Mouse (Mus musculus) limb, embryonic 15.5 days (tissue): ENCODE data around the gene Ap3d1. TPM values are rescaled to one million over a fixed set of nuclear protein-coding genes. Genes with fewer than 3 reads are reported as not detected.

Source experiments
- ATAC-seq: fragments of 200-750 bp; cut with Nextera tagmentation; 2 replicates; pipeline ENCODE4 v1.8.0; 2017; ENCODE audit warnings: low read depth, moderate TSS enrichment; ENCODE audit not compliant: insufficient number of reproducible peaks, low FRiP score, low TSS enrichment
- H3K27ac ChIP-seq: fragments of 300-500 bp; sonication (generic); 2 replicates; pipeline ENCODE4 v1.5.1; 2015; ENCODE audit warnings: moderate library complexity, mild to moderate bottlenecking, inconsistent platforms
- H3K27me3 ChIP-seq: fragments of 300-500 bp; sonication (generic); 2 replicates; pipeline ENCODE4 v1.6.1; 2015; ENCODE audit warnings: inconsistent platforms
- H3K36me3 ChIP-seq: fragments of 300-500 bp; sonication (generic); 2 replicates; pipeline ENCODE4 v1.6.1; 2015; ENCODE audit warnings: inconsistent platforms
- H3K4me1 ChIP-seq: fragments of 300-500 bp; sonication (generic); 2 replicates; pipeline ENCODE4 v1.6.1; 2015; ENCODE audit warnings: inconsistent platforms
- H3K4me2 ChIP-seq: fragments of 300-500 bp; sonication (generic); 2 replicates; pipeline ENCODE4 v1.6.1; 2015; ENCODE audit warnings: mild to moderate bottlenecking, inconsistent platforms
- H3K4me3 ChIP-seq: fragments of 300-500 bp; sonication (generic); 2 replicates; pipeline ENCODE4 v1.5.1; 2015; ENCODE audit warnings: mild to moderate bottlenecking, inconsistent platforms
- H3K9ac ChIP-seq: fragments of 300-500 bp; sonication (generic); 2 replicates; pipeline ENCODE4 v1.6.1; 2015; ENCODE audit warnings: inconsistent platforms
- H3K9me3 ChIP-seq: fragments of 300-500 bp; sonication (generic); 2 replicates; pipeline ENCODE4 v1.6.1; 2016; ENCODE audit warnings: inconsistent platforms
- WGBS: fragments of 180-500 bp; shearing (Covaris S2); methylation state at CpG from one replicate; pipeline ENCODE4 v1.1.7; 2015; 5-methylcytosine and 5-hydroxymethylcytosine counted together
- polyA plus RNA-seq: library from polyadenylated mRNA; unstranded; fragments of >200 nt; fragmentation: Nextera tagmentation; extraction: Ambion mirVana; gene quantifications from 2 replicates; pipeline ENCODE4 v1.2.1, GENCODE M21; 2015

Ap3d1 gene
- polyA plus RNA-seq: 72.3 and 75.0 TPM in 2 replicates

DNA sequence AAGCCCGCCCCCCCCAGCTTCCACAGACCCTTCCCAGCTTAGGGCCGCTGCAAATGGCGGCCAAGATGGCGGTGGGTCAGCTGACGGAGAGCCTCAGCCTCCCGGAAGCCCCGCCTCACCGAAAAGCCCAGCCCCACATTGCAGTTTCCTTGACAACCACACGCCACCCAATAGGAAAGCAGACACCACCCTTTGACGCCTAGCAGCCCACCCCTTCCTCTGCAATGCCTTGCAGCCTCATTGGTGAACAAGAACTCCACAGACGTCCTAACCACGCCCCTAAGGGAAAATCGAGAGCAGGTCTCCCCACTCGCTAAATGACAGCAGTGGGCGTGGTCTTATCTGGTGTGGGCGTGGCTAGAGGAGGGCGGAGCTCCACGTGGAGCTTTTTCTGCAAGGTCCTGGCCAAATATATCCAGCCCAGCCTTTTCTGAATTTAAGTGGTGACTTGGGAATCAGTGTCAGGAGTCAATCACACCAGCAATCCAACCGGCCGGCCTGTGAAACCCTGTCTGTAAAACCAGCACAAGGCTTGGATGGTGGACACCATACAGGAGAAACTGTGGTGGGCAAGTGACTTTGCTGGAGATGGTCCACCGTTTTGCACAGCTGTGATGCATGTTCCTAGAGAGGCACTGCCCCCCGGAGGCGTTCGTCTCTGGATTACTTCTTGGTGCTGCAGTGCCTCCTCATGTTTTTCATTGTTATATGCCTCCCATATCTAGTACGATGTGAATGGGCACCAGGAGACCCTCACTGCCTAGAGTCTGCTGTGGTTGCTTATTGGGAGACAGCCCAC, at the start of gene Ap3d1:
Gene Ap3d1, minus strand, starts transcription at position 85 of the 799 bp plus-strand sequence.
- 3% methylated on average over 25 of the region's 25 CpGs for WGBS
- Histone ChIP-seq H3K4me1 (peaks cover 35% of the 10 kb centered on the region), H3K27ac (peak within 1 kb of the TSS; percentile 90), H3K4me3 (peak within 1 kb of the TSS; percentile 94), H3K27me3 (no peaks in the 10 kb centered on the region), H3K9me3 (no peaks in the 10 kb centered on the region), H3K9ac (peak within 1 kb of the TSS; percentile 93), H3K4me2 (peak within 1 kb of the TSS; percentile 74), H3K36me3 (no peaks in the 10 kb centered on the region; the same call in 1 of the 2 replicates)
- ATAC-seq: peak; percentile 100

- no peak overlapping the region for H3K9ac ChIP-seq
- WGBS: 79% methylated on average over 33 of the region's 33 CpGs
- no peak for ATAC-seq
- H3K4me1 ChIP-seq: peaks cover 15% of the 10 kb centered on the region
- no peaks in the 10 kb centered on the region for H3K9me3 ChIP-seq
- H3K4me2 ChIP-seq: no peak overlapping the region
- H3K36me3 ChIP-seq: peaks cover 97% of the 10 kb centered on the region
- no peak overlapping the region for H3K4me3 ChIP-seq
- H3K27me3 ChIP-seq: no peaks in the 10 kb centered on the region
- peak overlapping the region; percentile 43; the same call in 1 of the 2 replicates for H3K27ac ChIP-seq
These were observed 49.6 kb upstream of the Ap3d1 start for GRCm38 (mm10) chr10:80791476-80792174.

- no peak for ATAC-seq
- 86% methylated on average over 19 of the region's 19 CpGs for WGBS
- no peak overlapping the region for H3K4me2 ChIP-seq
- no peaks in the 10 kb centered on the region for H3K9me3 ChIP-seq
- no peak overlapping the region for H3K9ac ChIP-seq
- H3K4me3 ChIP-seq: no peak overlapping the region
- H3K36me3 ChIP-seq: peaks cover 97% of the 10 kb centered on the region
- H3K27ac ChIP-seq: peak overlapping the region; percentile 43; the same call in 1 of the 2 replicates
- H3K27me3 ChIP-seq: no peaks in the 10 kb centered on the region
- H3K4me1 ChIP-seq: 0 out of 2 replicates have a peak, but pooled peaks cover 8% of the 10 kb centered on the region
These were observed 48.8 kb upstream of the Ap3d1 start for GRCm38 (mm10) chr10:80790761-80791404.

DNA sequence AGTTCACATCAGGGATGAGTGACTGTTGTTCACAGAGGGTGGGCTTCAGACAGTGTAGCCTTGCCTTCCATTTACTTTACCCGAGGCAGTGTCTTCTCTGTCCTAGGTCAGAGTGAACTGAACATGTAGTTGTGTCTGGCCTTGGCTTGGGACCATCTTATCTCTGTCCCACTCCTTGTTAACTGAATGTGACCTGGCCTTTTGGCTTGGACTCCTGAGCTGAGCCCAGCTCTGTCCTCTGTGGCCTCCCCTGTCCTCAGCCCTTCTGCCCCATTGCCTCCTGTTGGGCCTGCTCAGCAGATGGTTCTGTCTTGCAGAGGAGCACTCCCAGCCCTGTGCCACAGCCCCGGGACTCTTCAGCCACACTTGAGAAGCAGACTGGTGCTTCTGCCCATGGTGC, 45.5 kb upstream of the Ap3d1 start:
- Histone ChIP-seq H3K27me3 (no peaks in the 10 kb centered on the region), H3K27ac (no peak overlapping the region), H3K4me2 (no peak overlapping the region), H3K4me1 (0 out of 2 replicates have a peak, but pooled peaks cover 8% of the 10 kb centered on the region), H3K9ac (no peak overlapping the region), H3K9me3 (no peaks in the 10 kb centered on the region), H3K36me3 (peaks cover 98% of the 10 kb centered on the region), H3K4me3 (no peak overlapping the region)
- WGBS: 82% methylated on average over 2 of the region's 2 CpGs
- ATAC-seq: no peak

DNA sequence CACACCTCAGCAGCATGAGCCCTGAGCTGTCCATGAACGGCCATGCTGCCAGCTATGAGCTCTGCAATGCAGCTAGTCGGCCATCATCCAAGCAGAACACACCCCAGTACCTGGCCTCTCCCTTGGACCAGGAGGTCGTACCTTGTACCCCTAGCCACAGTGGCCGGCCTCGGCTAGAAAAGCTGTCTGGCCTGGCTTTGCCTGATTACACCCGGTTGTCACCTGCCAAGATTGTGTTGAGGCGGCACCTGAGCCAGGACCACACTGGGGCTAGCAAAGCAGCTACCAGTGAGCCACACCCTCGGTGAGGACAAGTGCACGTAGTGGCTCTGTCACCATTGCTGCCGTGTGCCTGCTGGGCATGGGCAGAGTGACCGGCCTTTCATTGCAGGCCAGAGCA, 43.9 kb upstream of the Ap3d1 start:
- no peak for ATAC-seq
- no peaks in the 10 kb centered on the region for H3K4me1 ChIP-seq
- H3K4me2 ChIP-seq: no peak overlapping the region
- 92% methylated on average over 11 of the region's 11 CpGs for WGBS
- H3K9ac ChIP-seq: no peak overlapping the region
- peaks cover 98% of the 10 kb centered on the region for H3K36me3 ChIP-seq
- H3K4me3 ChIP-seq: no peak overlapping the region
- no peaks in the 10 kb centered on the region for H3K9me3 ChIP-seq
- no peaks in the 10 kb centered on the region for H3K27me3 ChIP-seq
- no peak overlapping the region for H3K27ac ChIP-seq

GRCm38 (mm10) chr10:80784871-80785270, 42.8 kb upstream of the Ap3d1 start:
- Histone ChIP-seq H3K9ac (no peak overlapping the region), H3K9me3 (no peaks in the 10 kb centered on the region), H3K4me2 (no peak overlapping the region), H3K36me3 (peaks cover 98% of the 10 kb centered on the region), H3K4me1 (no peaks in the 10 kb centered on the region), H3K4me3 (no peak overlapping the region), H3K27me3 (no peaks in the 10 kb centered on the region), H3K27ac (no peak overlapping the region)
- no peak for ATAC-seq
- WGBS: 91% methylated on average over 12 of the region's 12 CpGs

DNA sequence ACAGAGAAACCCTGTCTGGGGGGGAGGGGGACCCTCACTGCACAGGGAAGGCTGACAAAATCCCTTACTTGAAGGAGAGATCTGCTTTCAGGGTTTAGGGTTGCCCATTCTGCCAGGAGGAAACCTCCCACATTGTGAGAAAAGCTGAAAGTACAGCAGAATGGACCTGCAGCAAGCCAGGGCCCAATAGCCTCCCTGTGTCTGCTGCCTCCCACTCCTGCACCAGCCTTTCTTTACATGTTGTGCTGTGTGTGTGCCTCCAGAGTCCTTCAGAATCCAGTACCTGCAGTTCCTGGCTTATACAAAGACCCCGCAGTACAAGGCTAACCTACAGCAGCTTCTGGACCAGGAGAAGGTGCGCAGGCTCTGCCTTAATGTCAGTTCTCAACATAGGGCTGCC, 42.2 kb upstream of the Ap3d1 start:
- Histone ChIP-seq H3K36me3 (peaks cover 100% of the 10 kb centered on the region), H3K27ac (no peak overlapping the region), H3K27me3 (no peaks in the 10 kb centered on the region), H3K9me3 (no peaks in the 10 kb centered on the region), H3K4me3 (no peak overlapping the region), H3K4me1 (no peaks in the 10 kb centered on the region), H3K9ac (no peak overlapping the region), H3K4me2 (no peak overlapping the region)
- WGBS: 98% methylated on average over 2 of the region's 2 CpGs
- ATAC-seq: no peak

GRCm38 (mm10) chr10:80779565-80779964, 37.5 kb upstream of the Ap3d1 start:
- no peak overlapping the region for H3K9ac ChIP-seq
- H3K27me3 ChIP-seq: no peaks in the 10 kb centered on the region

DNA sequence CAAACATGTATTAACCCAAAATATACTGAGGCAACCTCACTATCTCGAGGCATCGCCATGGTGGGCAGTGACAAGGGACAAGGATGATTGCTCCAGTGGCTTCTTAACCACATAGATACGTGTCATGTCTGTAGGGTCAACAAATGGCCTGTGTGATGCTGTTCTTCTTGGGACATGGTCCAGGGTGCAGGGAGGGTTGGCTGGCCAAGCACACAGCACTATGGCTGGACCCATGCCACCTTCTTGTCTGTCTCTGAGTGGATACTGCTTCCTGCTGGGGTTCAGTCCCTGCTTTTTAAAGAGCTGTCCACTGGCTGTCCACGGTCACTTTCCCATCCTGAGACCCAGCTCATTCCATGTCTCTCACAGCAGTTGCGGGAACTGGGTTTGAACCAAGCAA, 35.1 kb upstream of the Ap3d1 start:
- Histone ChIP-seq H3K4me2 (no peak overlapping the region), H3K27me3 (no peaks in the 10 kb centered on the region), H3K9me3 (no peaks in the 10 kb centered on the region), H3K4me3 (no peak overlapping the region), H3K9ac (no peak overlapping the region), H3K27ac (no peak overlapping the region), H3K4me1 (peaks cover 24% of the 10 kb centered on the region), H3K36me3 (peaks cover 95% of the 10 kb centered on the region)
- no peak for ATAC-seq
- WGBS: 93% methylated on average over 5 of the region's 5 CpGs

More at GRCm38 (mm10) chr10:80779565-80779964, 37.5 kb upstream of the Ap3d1 start:
- H3K36me3 ChIP-seq: peaks cover 99% of the 10 kb centered on the region
- no peak overlapping the region for H3K4me3 ChIP-seq
- no peak for ATAC-seq
- peaks cover 5% of the 10 kb centered on the region for H3K4me1 ChIP-seq
- no peaks in the 10 kb centered on the region for H3K9me3 ChIP-seq
- no peak overlapping the region for H3K27ac ChIP-seq
- H3K4me2 ChIP-seq: no peak overlapping the region

DNA sequence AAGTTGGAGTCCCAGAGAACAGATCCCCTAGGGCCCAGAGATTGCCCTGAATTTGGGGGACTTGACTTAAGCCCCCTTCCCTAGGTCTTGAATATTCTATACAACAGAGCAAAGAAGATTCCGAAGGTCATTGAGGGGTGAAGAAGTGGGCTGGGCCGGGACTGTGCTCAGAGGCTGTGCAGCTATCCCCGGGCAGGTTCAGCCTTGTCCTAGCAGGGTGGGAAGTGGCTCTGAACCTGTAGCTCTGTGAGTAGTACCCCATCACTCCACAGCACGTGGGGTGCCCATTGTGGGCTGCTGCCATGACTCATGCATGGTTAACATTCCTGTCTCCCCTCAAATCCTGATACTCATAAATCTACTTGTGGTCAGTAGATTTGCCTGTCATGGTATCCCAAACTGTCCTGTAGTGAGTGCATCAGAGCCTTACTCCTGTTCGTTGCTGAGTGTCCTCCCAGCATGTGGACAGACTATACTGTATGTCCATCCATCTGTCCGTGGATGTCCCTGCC, 34.4 kb upstream of the Ap3d1 start:
- H3K9ac ChIP-seq: no peak overlapping the region
- ATAC-seq: no peak
- no peaks in the 10 kb centered on the region for H3K9me3 ChIP-seq
- 75% methylated on average over 6 of the region's 6 CpGs for WGBS
- no peak overlapping the region for H3K4me2 ChIP-seq
- no peak overlapping the region for H3K27ac ChIP-seq
- H3K36me3 ChIP-seq: peaks cover 95% of the 10 kb centered on the region
- no peaks in the 10 kb centered on the region for H3K27me3 ChIP-seq
- no peak overlapping the region for H3K4me3 ChIP-seq
- H3K4me1 ChIP-seq: peaks cover 24% of the 10 kb centered on the region

GRCm38 (mm10) chr10:80775731-80776130, 33.7 kb upstream of the Ap3d1 start:
- Histone ChIP-seq H3K36me3 (peaks cover 95% of the 10 kb centered on the region), H3K4me1 (peaks cover 24% of the 10 kb centered on the region), H3K4me2 (no peak overlapping the region), H3K4me3 (no peak overlapping the region), H3K27me3 (no peaks in the 10 kb centered on the region), H3K9ac (no peak overlapping the region), H3K9me3 (no peaks in the 10 kb centered on the region), H3K27ac (0 out of 2 replicates have a peak overlapping the region, but pooled peaks have one; percentile 19)
- ATAC-seq: no peak
- 82% methylated on average over 4 of the region's 4 CpGs for WGBS
